Comparison of ENCODE assay signal across 12 mouse cellular contexts in genomic region chr13:60050799-60051580, GRCm38 (mm10).
DNase-seq lines count a peak whose midpoint lies in the region; ATAC-seq lines count a peak whose summit lies in the region.
"Had no signal": no experiment of that assay in that cellular context is flagged by ENCODE, and none has a peak within 500 bp of the region (broad histone marks: within the 10 kb centered on the region; RNA-seq: fewer than 3 reads in every experiment).

No protein-coding gene starts in this region.

- 36% methylated on average over 9 of the region's 9 CpGs for WGBS in embryonic facial prominence, embryonic 11.5 days
- WGBS in hindbrain, embryonic 16.5 days: 39% methylated on average over 9 of the region's 9 CpGs
- 49% methylated on average over 9 of the region's 9 CpGs for WGBS in neural tube, embryonic 12.5 days
- WGBS in heart, embryonic 10.5 days: 63% methylated on average over 9 of the region's 9 CpGs

- peak; percentile 42 to 53 for DNase-seq in left cerebral cortex, adult 9 months (ENCODE audit: low spot score in 2 of 2)
- no peak for DNase-seq in left cerebral cortex, postnatal 36 days (ENCODE audit: low spot score in 2 of 2)
- DNase-seq in embryonic facial prominence, embryonic 11.5 days (ENCODE audit: low spot score): peak; percentile 50
- DNase-seq in heart, embryonic 10.5 days (ENCODE audit: low spot score): no peak
- DNase-seq in gastrocnemius, postnatal 25 days: no peak
- DNase-seq in thymus, postnatal 14 days: no peak
- DNase-seq: cerebellum, adult 8-10 months; gastrocnemius, postnatal 14 days had no signal

- H3K9ac ChIP-seq in embryonic facial prominence, embryonic 11.5 days (replicated peaks; ENCODE audit: low read length): no peak overlapping the region
- no peak overlapping the region for H3K9ac ChIP-seq in hindbrain, embryonic 16.5 days (ENCODE audit: low read depth, low read length)
- H3K9ac ChIP-seq in neural tube, embryonic 12.5 days: no peak overlapping the region
- H3K9ac ChIP-seq: liver, embryonic 14.5 days had no signal

- H3K4me2 ChIP-seq in embryonic facial prominence, embryonic 11.5 days (ENCODE audit: low read depth, low read length): no peak overlapping the region
- H3K4me2 ChIP-seq in hindbrain, embryonic 16.5 days (ENCODE audit: low read length): no peak overlapping the region
- no peak overlapping the region for H3K4me2 ChIP-seq in neural tube, embryonic 12.5 days (replicated peaks)

- no peak overlapping the region for H3K4me3 ChIP-seq in embryonic facial prominence, embryonic 11.5 days (ENCODE audit: low read depth, low read length)
- no peak overlapping the region for H3K4me3 ChIP-seq in hindbrain, embryonic 16.5 days (ENCODE audit: low read length)
- H3K4me3 ChIP-seq in neural tube, embryonic 12.5 days: no peak overlapping the region
- H3K4me3 ChIP-seq in heart, embryonic 10.5 days: no peak overlapping the region

- H3K4me1 ChIP-seq in embryonic facial prominence, embryonic 11.5 days (ENCODE audit: control insufficient read depth, insufficient read depth, low read length): no peaks in the 10 kb centered on the region
- H3K4me1 ChIP-seq in hindbrain, embryonic 16.5 days (ENCODE audit: control insufficient read depth, insufficient read depth, low read depth, low read length): peaks cover 4% of the 10 kb centered on the region
- peaks cover 18% of the 10 kb centered on the region for H3K4me1 ChIP-seq in neural tube, embryonic 12.5 days
- peaks cover 13% of the 10 kb centered on the region for H3K4me1 ChIP-seq in heart, embryonic 10.5 days

- no peaks in the 10 kb centered on the region for H3K36me3 ChIP-seq in embryonic facial prominence, embryonic 11.5 days (replicated peaks; ENCODE audit: control insufficient read depth, insufficient read depth, low read depth, low read length)
- no peaks in the 10 kb centered on the region for H3K36me3 ChIP-seq in hindbrain, embryonic 16.5 days (ENCODE audit: control insufficient read depth, insufficient read depth, low read length)
- H3K36me3 ChIP-seq in neural tube, embryonic 12.5 days: no peaks in the 10 kb centered on the region
- H3K36me3 ChIP-seq in heart, embryonic 10.5 days: no peaks in the 10 kb centered on the region

- no peak overlapping the region for H3K27ac ChIP-seq in embryonic facial prominence, embryonic 11.5 days (replicated peaks; ENCODE audit: low read depth, low read length)
- H3K27ac ChIP-seq in hindbrain, embryonic 16.5 days (ENCODE audit: low read depth, low read length): no peak overlapping the region
- H3K27ac ChIP-seq in neural tube, embryonic 12.5 days: no peak overlapping the region
- H3K27ac ChIP-seq in heart, embryonic 10.5 days: no peak overlapping the region
- H3K27ac ChIP-seq: liver, embryonic 14.5 days had no signal

- intact Hi-C loops in left cerebral cortex, postnatal 36 days (cut with DNase I): no loop called here

- ATAC-seq in embryonic facial prominence, embryonic 11.5 days (replicated peaks; ENCODE audit: insufficient number of reproducible peaks, low FRiP score, low TSS enrichment, low read depth): no peak; the same call in 1 of the 2 replicates
- ATAC-seq in hindbrain, embryonic 16.5 days: peak; percentile 73
- ATAC-seq in neural tube, embryonic 12.5 days (ENCODE audit: low FRiP score, low read depth): peak; percentile 72
- ATAC-seq: intestine, embryonic 16.5 days had no signal

- no peaks in the 10 kb centered on the region for H3K27me3 ChIP-seq in embryonic facial prominence, embryonic 11.5 days (ENCODE audit: control insufficient read depth, insufficient read depth, low read length)
- H3K27me3 ChIP-seq in hindbrain, embryonic 16.5 days (replicated peaks; ENCODE audit: control insufficient read depth, insufficient read depth, low read length): no peaks in the 10 kb centered on the region
- no peaks in the 10 kb centered on the region for H3K27me3 ChIP-seq in neural tube, embryonic 12.5 days (replicated peaks)
- H3K27me3 ChIP-seq in heart, embryonic 10.5 days (ENCODE audit: insufficient read depth, poor library complexity, severe bottlenecking): no peaks in the 10 kb centered on the region

- H3K9me3 ChIP-seq in embryonic facial prominence, embryonic 11.5 days (replicated peaks; ENCODE audit: control insufficient read depth, low read length): no peaks in the 10 kb centered on the region
- H3K9me3 ChIP-seq in hindbrain, embryonic 16.5 days (ENCODE audit: control insufficient read depth, low read length): no peaks in the 10 kb centered on the region
- no peaks in the 10 kb centered on the region for H3K9me3 ChIP-seq in neural tube, embryonic 12.5 days
- H3K9me3 ChIP-seq in heart, embryonic 10.5 days: no peaks in the 10 kb centered on the region

Comparison
In these comparisons a context has a peak if more than half of its experiments do, and no peak if none do; other contexts are left out.
1. DNase-seq: peak in left cerebral cortex, adult 9 months (2 of 2) and embryonic facial prominence, embryonic 11.5 days (single experiment); none in left cerebral cortex, postnatal 36 days (0 of 2), heart, embryonic 10.5 days (single experiment), gastrocnemius, postnatal 25 days (single experiment) and thymus, postnatal 14 days (single experiment).